Mouse (Mus musculus) granulocyte monocyte progenitor cell, adult 5-6 weeks (primary cell): ENCODE data around the gene Smarca4. TPM values are rescaled to one million over a fixed set of nuclear protein-coding genes. Genes with fewer than 3 reads are reported as not detected.
"Not testable (repeated sequence)": the region's sequence is repeated elsewhere in the genome, so short reads cannot be mapped to it uniquely, and the experiment has no call there.

Experiments
- ATAC-seq: replicated peaks from 2 replicates; pipeline ENCODE4 v1.8.0; 2016; ENCODE audit warnings: mild to moderate bottlenecking, moderate TSS enrichment, inconsistent platforms; ENCODE audit not compliant: poor library complexity, severe bottlenecking
- total RNA-seq, 2 experiments: library from RNA; stranded (forward) in 1 of 2; stranded (reverse) in 1 of 2; fragments of 200-712, 200-1000 nt in 1 of 2; fragments of >200 nt in 1 of 2; fragmentation: Nextera tagmentation in 1 of 2; gene quantifications; 2 replicates each; pipeline ENCODE4 v1.2.3; 2014 to 2017

Smarca4 gene
- total RNA-seq, 2 experiments from 2014 or later, result 58.6 to 60.6 TPM

- no peak for ATAC-seq
Observed at GRCm38 (mm10) chr9:21647721-21648120, 31.8 kb downstream of the Smarca4 start.

- no peak for ATAC-seq
Observed at GRCm38 (mm10) chr9:21652263-21652662, 36.3 kb downstream of the Smarca4 start.

- no peak for ATAC-seq
Observed at GRCm38 (mm10) chr9:21653253-21653652, 37.3 kb downstream of the Smarca4 start.

- ATAC-seq, result no peak
Observed at GRCm38 (mm10) chr9:21662034-21662433, 46.1 kb downstream of the Smarca4 start.

- no peak for ATAC-seq
Observed at GRCm38 (mm10) chr9:21668946-21669345, 53.0 kb downstream of the Smarca4 start.

- ATAC-seq, result no peak
Observed at GRCm38 (mm10) chr9:21670354-21670753, 54.4 kb downstream of the Smarca4 start.

- no peak for ATAC-seq
Observed at GRCm38 (mm10) chr9:21671753-21672152, 55.8 kb downstream of the Smarca4 start.

GRCm38 (mm10) chr9:21677706-21678105 lies 61.7 kb downstream of the Smarca4 start:
- ATAC-seq, result no peak

- ATAC-seq, result no peak
Observed at GRCm38 (mm10) chr9:21680448-21680847, 64.5 kb downstream of the Smarca4 start.

- ATAC-seq, result no peak
Observed at GRCm38 (mm10) chr9:21682827-21683226, 66.9 kb downstream of the Smarca4 start.

- ATAC-seq, result no peak
Observed at GRCm38 (mm10) chr9:21683897-21684296, 67.9 kb downstream of the Smarca4 start.

GRCm38 (mm10) chr9:21688554-21688953 lies 72.6 kb downstream of the Smarca4 start:
- no peak for ATAC-seq

- ATAC-seq, result no peak
Observed at GRCm38 (mm10) chr9:21690031-21690430, 74.1 kb downstream of the Smarca4 start.

GRCm38 (mm10) chr9:21691862-21692261 lies 75.9 kb downstream of the Smarca4 start:
- peak; percentile 26 for ATAC-seq

GRCm38 (mm10) chr9:21692491-21692890 lies 76.5 kb downstream of the Smarca4 start:
- ATAC-seq, result no peak

- ATAC-seq, result no peak
Observed at GRCm38 (mm10) chr9:21694071-21694470, 78.1 kb downstream of the Smarca4 start.

GRCm38 (mm10) chr9:21695229-21695792 lies 79.3 kb downstream of the Smarca4 start:
- ATAC-seq, result no peak

GRCm38 (mm10) chr9:21697121-21697520 lies 81.2 kb downstream of the Smarca4 start:
- ATAC-seq, result no peak

- not testable (repeated sequence) for ATAC-seq
Observed at GRCm38 (mm10) chr9:21699280-21699679, 83.3 kb downstream of the Smarca4 start.

GRCm38 (mm10) chr9:21701091-21701490 lies 85.1 kb downstream of the Smarca4 start:
- ATAC-seq, result no peak

- ATAC-seq, result no peak
Observed at GRCm38 (mm10) chr9:21703494-21703893, 87.5 kb downstream of the Smarca4 start.

- no peak for ATAC-seq
Observed at GRCm38 (mm10) chr9:21706085-21706484, 90.1 kb downstream of the Smarca4 start.
